ENCODE assay signal across 10 mouse cellular contexts in the genomic region with DNA sequence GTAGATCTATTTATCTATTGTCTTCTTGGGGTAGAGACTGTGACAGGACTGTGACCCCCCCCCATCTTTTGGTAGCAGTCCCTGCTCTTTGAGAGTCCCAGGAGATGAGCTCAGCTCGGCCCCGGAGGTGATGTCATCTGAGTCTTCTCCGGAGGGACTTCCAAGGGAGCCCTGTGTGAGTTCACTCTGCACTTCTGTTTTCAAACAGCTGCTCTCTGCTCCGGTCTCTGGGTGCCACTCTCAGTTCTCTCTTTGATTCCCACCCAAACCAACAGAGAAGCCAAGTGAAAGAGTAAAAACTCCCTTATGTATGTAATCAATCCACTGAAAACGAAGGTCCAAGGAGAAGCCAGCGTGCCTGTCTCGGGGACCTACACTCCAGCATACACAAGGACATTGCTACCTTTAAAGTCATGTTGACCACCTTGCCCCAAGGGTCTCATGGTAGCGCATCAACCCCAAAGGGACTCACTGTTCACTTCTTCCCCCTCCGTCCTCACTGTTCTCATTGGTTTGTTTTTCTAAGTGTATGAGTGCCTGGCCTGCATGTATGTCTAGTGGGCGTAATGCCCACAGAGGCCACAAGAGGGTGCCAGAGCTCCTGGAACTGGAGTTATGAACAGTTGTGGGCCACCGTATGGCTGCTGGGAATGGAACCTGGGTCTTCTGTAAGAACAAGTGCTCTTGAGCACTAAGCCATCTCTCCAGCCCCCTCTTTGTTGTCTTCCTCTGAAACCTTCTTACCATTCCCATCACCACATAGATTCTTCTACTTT. TPM values are rescaled to one million over a fixed set of nuclear protein-coding genes. Genes with fewer than 3 reads are reported as not detected.
DNase-seq lines count a peak whose midpoint lies in the region; TF ChIP-seq lines count a peak whose summit lies in the region.
"Had no signal": no experiment of that assay in that cellular context is flagged by ENCODE, and none has a peak within 500 bp of the region (broad histone marks: within the 10 kb centered on the region; RNA-seq: fewer than 3 reads in every experiment).

No protein-coding gene starts in this region.

- no peak overlapping the region for H3K4me3 ChIP-seq in gastrocnemius, adult 2 months
- no peak overlapping the region for H3K4me3 ChIP-seq in embryonic fibroblast, embryonic 13.5 days (ENCODE audit: insufficient read depth, low read length)
- H3K4me3 ChIP-seq: embryonic facial prominence, embryonic 13.5 days; limb, embryonic 15.5 days had no signal

- DNase-seq in gastrocnemius, adult 2 months, result peak; percentile 28
- DNase-seq in gastrocnemius, postnatal 14 days, result no peak
- DNase-seq in urinary bladder, postnatal 14 days (ENCODE audit: low spot score), result peak; percentile 31
- DNase-seq in urinary bladder, postnatal 36 days (ENCODE audit: low spot score in 2 of 2), result no peak
- DNase-seq in lung, postnatal 14 days, result peak; percentile 50
- DNase-seq in spleen, postnatal 36 days (ENCODE audit: low spot score in 2 of 2), result peak; percentile 86 to 87
- DNase-seq in urinary bladder, adult 2 months (ENCODE audit: low spot score), result no peak

- TF ChIP-seq POLR2A in embryonic fibroblast, embryonic 13.5 days (IDR thresholded peaks at IDR 0.05; ENCODE audit: low read depth, low read length), result no peak

- intact Hi-C loops in gastrocnemius, adult 2 months (cut with DNase I), result loop anchor here (1.0 to 2.0 kb wide), 4 partner anchors 79 to 117 kb away; no protein-coding TSS in a partner anchor
- intact Hi-C loops in gastrocnemius, postnatal 14 days (cut with DNase I; ENCODE audit: low total_unique reads), result loop anchor here (2.0 kb wide), 1 partner anchor 89 kb away; no protein-coding TSS in a partner anchor

- H3K27ac ChIP-seq in gastrocnemius, adult 2 months, result no peak overlapping the region
- H3K27ac ChIP-seq in embryonic fibroblast, embryonic 13.5 days (ENCODE audit: insufficient read depth, low read length), result no peak overlapping the region
- H3K27ac ChIP-seq: embryonic facial prominence, embryonic 13.5 days; limb, embryonic 15.5 days had no signal

- H3K4me1 ChIP-seq in embryonic fibroblast, embryonic 13.5 days (ENCODE audit: control insufficient read depth, insufficient read depth, low read length), result no peaks in the 10 kb centered on the region

- TF ChIP-seq CTCF in gastrocnemius, adult 2 months (IDR thresholded peaks at IDR 0.05), result peak; percentile 66
- TF ChIP-seq CTCF in embryonic fibroblast, embryonic 13.5 days (IDR thresholded peaks at IDR 0.05; ENCODE audit: borderline replicate concordance, insufficient read depth, low read length), result 0 out of 2 replicates have a peak, but pooled peaks have one; percentile 21

RNA-seq across cellular contexts. Expression of a gene that starts 19.5 kb away (rescaled TPM):
- under 1 TPM; 0.48 to 0.73 TPM for total RNA-seq in gastrocnemius, adult 2 months (2021)
- total RNA-seq in gastrocnemius, postnatal 14 days (2021), result under 1 TPM; 0.06 to 0.18 TPM
- not detected in 2 replicates for polyA plus RNA-seq in embryonic fibroblast, embryonic 13.5 days (2011; ENCODE audit: insufficient read length, low read depth, missing spikeins)
- polyA plus RNA-seq in urinary bladder, adult 2 months (2012; rRNA removed), result 35.2 and 36.0 TPM in 2 replicates

RNA-seq across cellular contexts. Expression of a gene that starts 30.5 kb away (rescaled TPM):
- under 1 TPM; 0.47 to 0.54 TPM for total RNA-seq in gastrocnemius, adult 2 months (2021)
- under 1 TPM; 0.64 TPM for total RNA-seq in gastrocnemius, postnatal 14 days (2021)
- polyA plus RNA-seq in embryonic fibroblast, embryonic 13.5 days (2011; ENCODE audit: insufficient read length, low read depth, missing spikeins), result 0.65 TPM in 1 of 2 replicates, not detected in the other
- polyA plus RNA-seq in urinary bladder, adult 2 months (2012; rRNA removed), result 5.1 and 5.3 TPM in 2 replicates

Comparison
In these comparisons a context has a peak if more than half of its experiments do, and no peak if none do; other contexts are left out.
1. DNase-seq: peak in gastrocnemius, adult 2 months (single experiment), urinary bladder, postnatal 14 days (single experiment), lung, postnatal 14 days (single experiment) and spleen, postnatal 36 days (2 of 2); none in gastrocnemius, postnatal 14 days (single experiment), urinary bladder, postnatal 36 days (0 of 2) and urinary bladder, adult 2 months (single experiment).